Mouse (Mus musculus) embryonic facial prominence, embryonic 13.5 days (tissue): ENCODE measurements at regions not wholly inside any gene's neighbourhood (a gene's known extent, or its start where the extent isn't known, plus 50 kb on each side); places are given as distances from the start of the nearest gene placed in this dataset.

ENCODE experiments used
- ATAC-seq: fragments of 200-750 bp; cut with Nextera tagmentation; 2 replicates; pipeline ENCODE4 v1.8.0; 2017; ENCODE audit warnings: low read depth; ENCODE audit not compliant: insufficient number of reproducible peaks, insufficient read depth, low FRiP score, low TSS enrichment
- H3K27ac ChIP-seq: fragments of 300-500 bp; sonication (generic); 2 replicates; pipeline ENCODE4 v1.5.1; 2015; ENCODE audit warnings: moderate library complexity, mild to moderate bottlenecking, inconsistent platforms
- H3K27me3 ChIP-seq: fragments of 300-500 bp; sonication (generic); 2 replicates; pipeline ENCODE4 v1.6.1; 2015; ENCODE audit warnings: mild to moderate bottlenecking, inconsistent platforms
- H3K36me3 ChIP-seq: fragments of 300-500 bp; sonication (generic); 2 replicates; pipeline ENCODE4 v1.6.1; 2015; ENCODE audit warnings: mild to moderate bottlenecking, inconsistent platforms
- H3K4me1 ChIP-seq: fragments of 300-500 bp; sonication (generic); 2 replicates; pipeline ENCODE4 v1.6.1; 2015; ENCODE audit warnings: inconsistent platforms
- H3K4me2 ChIP-seq: fragments of 300-500 bp; sonication (generic); 2 replicates; pipeline ENCODE4 v1.6.1; 2015; ENCODE audit warnings: moderate library complexity, mild to moderate bottlenecking, inconsistent platforms
- H3K4me3 ChIP-seq: fragments of 300-500 bp; sonication (generic); 2 replicates; pipeline ENCODE4 v1.5.1; 2015; ENCODE audit warnings: mild to moderate bottlenecking, inconsistent platforms
- H3K9ac ChIP-seq: fragments of 300-500 bp; sonication (generic); 2 replicates; pipeline ENCODE4 v1.6.1; 2015; ENCODE audit warnings: mild to moderate bottlenecking, inconsistent platforms
- H3K9me3 ChIP-seq: fragments of 300-500 bp; sonication (generic); 2 replicates; pipeline ENCODE4 v1.6.1; 2016; ENCODE audit warnings: inconsistent platforms
- WGBS: fragments of 180-500 bp; shearing (Covaris S2); methylation state at CpG from one replicate; pipeline ENCODE4 v1.1.7; 2015; ENCODE audit warnings: mixed read lengths; 5-methylcytosine and 5-hydroxymethylcytosine counted together

DNA sequence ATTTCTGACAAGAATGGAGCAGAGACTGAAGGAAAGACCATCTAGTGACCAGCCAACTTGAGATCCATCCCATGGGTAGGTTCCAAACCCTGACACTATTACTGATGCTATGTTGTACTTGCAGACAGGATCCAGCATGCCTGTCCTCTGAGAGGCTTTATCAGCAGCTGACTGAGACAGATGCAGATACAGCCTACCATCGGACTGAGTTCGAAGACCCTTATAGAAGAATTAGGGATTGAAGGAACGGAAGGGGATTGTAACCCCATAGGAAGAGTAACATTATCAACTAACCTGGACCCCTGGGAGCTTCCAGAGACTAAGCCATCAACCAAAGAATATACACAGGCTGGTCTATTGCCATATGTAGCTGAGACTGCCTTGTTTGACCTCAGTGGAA, 183.1 kb upstream of the Adcy2 start:
- no peak for ATAC-seq
- 89% methylated on average over 3 of the region's 3 CpGs for WGBS
- H3K9ac ChIP-seq = no peak overlapping the region

DNA sequence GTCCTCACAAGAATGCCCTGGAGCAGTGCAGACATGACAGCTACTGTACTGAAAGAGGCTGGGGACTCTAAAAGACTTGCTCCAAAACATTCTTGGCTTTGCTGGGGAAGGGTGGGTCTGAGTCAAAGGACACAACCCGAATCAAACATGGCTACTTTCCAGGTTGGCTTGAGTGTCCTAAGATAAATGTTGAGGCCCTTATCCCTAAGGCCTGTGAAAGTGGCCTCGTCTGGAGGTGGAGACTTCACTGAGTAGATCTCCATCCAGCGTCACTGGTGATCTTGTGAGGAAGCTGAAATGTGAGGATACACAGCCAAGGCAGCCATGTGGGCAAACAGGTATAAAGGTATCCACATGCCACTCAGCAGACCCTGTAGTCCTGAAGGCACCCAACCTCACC, 191.3 kb upstream of the Adcy2 start:
- Histone ChIP-seq H3K27ac (no peak overlapping the region), H3K27me3 (no peaks in the 10 kb centered on the region), H3K4me3 (no peak overlapping the region), H3K9me3 (no peaks in the 10 kb centered on the region), H3K9ac (no peak overlapping the region), H3K4me1 (no peaks in the 10 kb centered on the region), H3K36me3 (no peaks in the 10 kb centered on the region), H3K4me2 (no peak overlapping the region)
- no peak for ATAC-seq
- 70% methylated on average over 3 of the region's 3 CpGs for WGBS

More for the DNA sequence above, 183.1 kb upstream of the Adcy2 start:
- Histone ChIP-seq H3K4me2 (no peak overlapping the region), H3K4me1 (no peaks in the 10 kb centered on the region), H3K9me3 (no peaks in the 10 kb centered on the region), H3K27ac (no peak overlapping the region), H3K4me3 (no peak overlapping the region), H3K27me3 (no peaks in the 10 kb centered on the region), H3K36me3 (no peaks in the 10 kb centered on the region)

DNA sequence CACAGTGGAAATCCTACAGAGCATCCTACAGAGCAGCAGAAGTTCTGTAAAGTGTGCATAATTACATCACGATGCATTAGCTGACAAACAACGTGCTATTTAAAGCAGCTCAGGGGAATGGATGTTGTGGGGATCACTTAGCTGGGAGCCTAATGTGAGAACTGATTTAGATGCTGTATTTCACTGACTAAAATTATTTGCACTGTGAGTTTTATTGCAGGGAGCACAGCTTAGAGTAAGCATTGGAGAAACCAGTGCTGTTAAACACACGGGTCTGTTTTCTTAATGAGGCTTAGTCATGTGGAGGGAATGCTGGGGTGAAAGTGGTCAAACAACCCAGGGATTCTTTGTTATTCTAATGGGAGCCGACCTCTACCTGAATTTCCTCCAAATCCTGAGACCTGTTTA, 197.1 kb upstream of the Adcy2 start:
- WGBS = 6% methylated on average over 4 of the region's 4 CpGs
- Histone ChIP-seq H3K9ac (no peak overlapping the region), H3K4me3 (no peak overlapping the region), H3K36me3 (no peaks in the 10 kb centered on the region), H3K4me1 (no peaks in the 10 kb centered on the region), H3K9me3 (no peaks in the 10 kb centered on the region), H3K27me3 (no peaks in the 10 kb centered on the region), H3K27ac (no peak overlapping the region), H3K4me2 (no peak overlapping the region)
- ATAC-seq = no peak

DNA sequence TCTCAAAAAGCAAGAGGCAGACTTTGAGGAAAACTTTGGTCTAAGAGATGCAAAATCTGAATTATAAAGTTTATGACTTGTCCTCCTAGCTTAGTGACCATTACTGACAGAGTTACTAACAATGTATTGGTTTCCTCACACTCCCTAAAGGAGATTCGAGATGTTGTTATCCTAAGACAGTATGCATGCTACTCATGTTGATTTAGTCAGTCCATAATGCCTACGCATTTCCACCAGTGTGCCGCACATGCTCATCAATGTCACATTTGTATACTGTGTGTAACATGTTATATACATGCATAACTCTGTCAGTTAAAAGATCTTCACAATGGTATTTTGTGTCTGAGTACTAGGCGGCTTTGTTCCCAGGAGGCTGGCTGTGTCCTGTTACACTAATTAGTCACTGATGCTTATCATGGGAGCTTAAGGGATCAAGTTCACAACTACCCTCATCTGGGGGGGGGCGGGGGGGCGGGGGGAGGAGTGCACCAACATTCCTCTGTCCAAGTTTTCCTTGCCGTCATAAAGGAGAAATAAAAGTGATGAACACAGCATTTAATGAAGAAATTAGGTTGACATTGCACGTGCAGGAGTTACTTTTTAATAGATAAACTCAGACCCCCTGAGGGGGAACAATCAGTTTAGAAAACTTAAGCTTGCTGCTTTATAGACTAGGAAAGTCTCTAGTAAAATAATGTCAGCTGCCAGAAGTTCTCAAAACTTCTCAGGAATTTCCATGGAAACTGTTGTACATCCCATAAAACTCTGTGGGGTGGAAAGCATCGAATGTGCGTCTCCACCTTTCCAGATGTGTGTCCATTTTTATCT, 208.6 kb upstream of the Adcy2 start:
- H3K27me3 ChIP-seq = no peaks in the 10 kb centered on the region
- H3K27ac ChIP-seq = no peak overlapping the region
- H3K36me3 ChIP-seq = no peaks in the 10 kb centered on the region
- H3K4me1 ChIP-seq = no peaks in the 10 kb centered on the region
- no peak for ATAC-seq
- 49% methylated on average over 10 of the region's 10 CpGs for WGBS
- H3K4me3 ChIP-seq = no peak overlapping the region
- no peak overlapping the region for H3K9ac ChIP-seq
- H3K9me3 ChIP-seq = no peaks in the 10 kb centered on the region; the same call in 1 of the 2 replicates
- H3K4me2 ChIP-seq = no peak overlapping the region

DNA sequence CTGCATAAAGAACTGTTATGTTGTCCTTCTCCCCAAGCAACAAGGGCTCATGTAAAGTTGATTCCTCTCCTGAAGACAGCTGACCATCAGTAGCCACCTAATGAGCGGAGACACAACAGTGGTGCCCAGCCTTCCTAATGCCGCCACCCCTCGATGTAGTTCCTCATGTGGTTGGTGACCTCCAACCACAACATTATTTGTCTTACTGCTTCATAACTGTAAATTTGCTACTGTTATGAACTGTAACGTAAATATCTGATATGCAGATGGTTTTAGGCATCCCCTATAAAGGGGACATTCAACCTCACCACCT, 209.2 kb upstream of the Adcy2 start:
- Histone ChIP-seq H3K27me3 (no peaks in the 10 kb centered on the region), H3K4me2 (no peak overlapping the region), H3K9me3 (no peaks in the 10 kb centered on the region; the same call in 1 of the 2 replicates), H3K9ac (no peak overlapping the region), H3K4me3 (no peak overlapping the region), H3K27ac (no peak overlapping the region), H3K4me1 (no peaks in the 10 kb centered on the region), H3K36me3 (no peaks in the 10 kb centered on the region)
- WGBS = 88% methylated on average over 4 of the region's 4 CpGs
- no peak for ATAC-seq

- Histone ChIP-seq H3K27ac (no peak overlapping the region), H3K4me3 (no peak overlapping the region), H3K27me3 (no peaks in the 10 kb centered on the region), H3K9me3 (no peaks in the 10 kb centered on the region), H3K9ac (no peak overlapping the region), H3K4me1 (no peaks in the 10 kb centered on the region), H3K4me2 (no peak overlapping the region), H3K36me3 (no peaks in the 10 kb centered on the region)
- ATAC-seq = no peak
- 70% methylated on average over 3 of the region's 3 CpGs for WGBS
These were observed 217.2 kb upstream of the Adcy2 start for GRCm38 (mm10) chr13:69216579-69216978.

- Histone ChIP-seq H3K27ac (no peak overlapping the region), H3K4me2 (no peak overlapping the region), H3K9me3 (no peaks in the 10 kb centered on the region), H3K27me3 (no peaks in the 10 kb centered on the region), H3K4me3 (no peak overlapping the region), H3K36me3 (no peaks in the 10 kb centered on the region), H3K4me1 (no peaks in the 10 kb centered on the region), H3K9ac (no peak overlapping the region)
- 47% methylated on average over 1 of the region's 1 CpGs for WGBS
- no peak for ATAC-seq
These were observed 221.1 kb upstream of the Adcy2 start for GRCm38 (mm10) chr13:69220425-69220824.

DNA sequence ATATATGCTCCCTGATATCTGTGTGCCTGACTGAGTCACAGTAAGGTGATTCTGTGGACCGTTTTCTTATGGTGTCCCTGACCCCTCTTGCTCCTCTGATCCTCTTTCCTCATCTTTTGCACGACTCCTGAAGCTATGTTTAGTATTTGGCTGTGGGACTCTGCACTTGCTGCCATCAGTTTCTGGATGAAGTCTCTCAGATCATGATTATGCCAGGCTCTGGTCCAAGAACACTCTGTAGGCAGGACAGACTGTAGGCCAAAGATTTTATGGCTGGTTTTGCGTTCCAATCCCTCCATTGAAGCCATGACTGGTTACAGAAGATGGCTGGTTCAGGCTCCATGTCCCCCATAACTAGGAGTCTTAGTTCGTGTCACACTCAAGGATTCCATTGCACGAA, 227.2 kb upstream of the Adcy2 start:
- H3K4me1 ChIP-seq = no peaks in the 10 kb centered on the region
- H3K9ac ChIP-seq = no peak overlapping the region
- WGBS = 66% methylated on average over 5 of the region's 5 CpGs
- no peaks in the 10 kb centered on the region for H3K27me3 ChIP-seq
- no peak overlapping the region for H3K4me3 ChIP-seq
- H3K4me2 ChIP-seq = no peak overlapping the region
- no peaks in the 10 kb centered on the region for H3K36me3 ChIP-seq
- no peak overlapping the region for H3K27ac ChIP-seq
- H3K9me3 ChIP-seq = 0 out of 2 replicates have a peak, but pooled peaks cover 3% of the 10 kb centered on the region
- ATAC-seq = no peak

DNA sequence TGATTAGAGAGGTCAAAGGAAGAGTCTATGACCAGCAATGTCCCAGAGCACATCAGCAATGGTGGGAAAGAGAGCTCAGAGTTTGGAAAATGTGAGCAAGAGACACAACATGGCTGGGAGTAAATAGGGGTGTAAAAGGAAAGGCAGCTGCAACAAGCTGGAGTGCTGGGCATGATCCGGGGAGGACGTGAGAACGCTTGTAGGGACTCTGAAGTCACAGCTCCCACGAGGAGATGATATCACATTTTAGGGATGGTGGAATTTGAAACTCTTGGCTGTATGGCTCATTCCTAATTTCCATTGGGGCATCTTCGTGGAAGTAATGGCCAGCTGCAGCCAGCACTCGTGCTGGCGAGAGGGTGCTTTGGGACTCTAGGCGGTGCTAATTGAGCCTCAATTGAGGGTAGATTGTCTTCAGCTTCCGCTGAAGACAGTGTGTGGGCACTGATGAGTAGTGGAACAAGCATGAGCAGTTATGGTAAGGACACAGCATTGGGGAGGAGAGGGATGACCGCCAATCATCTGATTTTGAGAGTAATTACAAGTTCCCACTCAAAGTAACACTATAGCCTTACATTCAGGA, 231.1 kb upstream of the Adcy2 start:
- H3K9me3 ChIP-seq = 0 out of 2 replicates have a peak, but pooled peaks cover 3% of the 10 kb centered on the region
- WGBS = 78% methylated on average over 10 of the region's 10 CpGs
- H3K4me3 ChIP-seq = no peak overlapping the region
- H3K27ac ChIP-seq = no peak overlapping the region
- H3K27me3 ChIP-seq = no peaks in the 10 kb centered on the region
- no peak for ATAC-seq
- no peaks in the 10 kb centered on the region for H3K4me1 ChIP-seq
- no peaks in the 10 kb centered on the region for H3K36me3 ChIP-seq
- H3K4me2 ChIP-seq = no peak overlapping the region
- no peak overlapping the region for H3K9ac ChIP-seq

DNA sequence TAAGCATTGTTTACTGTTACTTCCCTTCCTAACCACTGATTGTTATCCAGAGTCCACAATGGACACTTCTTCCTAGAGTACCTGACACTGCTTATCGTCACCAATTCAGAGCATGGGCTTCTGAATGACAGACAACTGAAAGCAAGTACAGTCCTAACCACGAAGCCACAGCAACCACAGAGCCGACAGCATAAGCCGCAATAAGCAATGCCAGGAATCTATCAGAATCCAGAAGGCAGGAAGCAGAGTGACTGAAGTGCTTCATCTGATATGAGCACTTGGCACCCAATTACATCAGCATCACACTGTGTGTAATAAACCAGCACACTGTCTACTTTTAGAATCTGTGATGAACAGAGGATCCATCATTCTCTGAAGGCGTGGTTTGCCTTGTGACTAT, 237.0 kb upstream of the Adcy2 start:
- no peak overlapping the region for H3K4me3 ChIP-seq
- no peak overlapping the region for H3K4me2 ChIP-seq
- H3K36me3 ChIP-seq = no peaks in the 10 kb centered on the region
- no peak for ATAC-seq
- H3K9ac ChIP-seq = no peak overlapping the region
- no peaks in the 10 kb centered on the region for H3K4me1 ChIP-seq
- no peaks in the 10 kb centered on the region for H3K9me3 ChIP-seq
- no peak overlapping the region for H3K27ac ChIP-seq
- no peaks in the 10 kb centered on the region for H3K27me3 ChIP-seq
- 76% methylated on average over 5 of the region's 5 CpGs for WGBS

DNA sequence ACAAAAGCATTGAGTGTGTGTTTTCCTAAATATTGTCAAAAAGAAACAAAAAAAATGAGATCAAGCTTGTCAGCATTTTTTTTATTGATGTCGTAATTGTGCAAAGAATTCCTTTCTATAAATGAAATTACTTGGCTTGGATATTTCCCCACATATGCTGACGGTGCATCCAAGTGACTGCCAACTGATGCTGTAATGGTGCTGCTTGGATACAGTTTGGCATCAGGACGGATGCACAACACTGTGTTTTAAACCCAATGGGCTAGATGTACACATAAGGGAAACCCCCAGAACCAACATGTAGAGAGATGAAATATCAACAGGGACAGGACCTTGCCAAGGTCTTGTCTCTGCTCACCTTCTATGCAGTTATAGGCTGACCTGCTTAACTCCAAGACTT, 238.6 kb upstream of the Adcy2 start:
- no peaks in the 10 kb centered on the region for H3K9me3 ChIP-seq
- no peak overlapping the region for H3K4me2 ChIP-seq
- H3K4me1 ChIP-seq = no peaks in the 10 kb centered on the region
- H3K36me3 ChIP-seq = no peaks in the 10 kb centered on the region
- no peak overlapping the region for H3K4me3 ChIP-seq
- H3K27me3 ChIP-seq = no peaks in the 10 kb centered on the region
- H3K27ac ChIP-seq = no peak overlapping the region
- ATAC-seq = no peak
- WGBS = 85% methylated on average over 3 of the region's 3 CpGs
- no peak overlapping the region for H3K9ac ChIP-seq

DNA sequence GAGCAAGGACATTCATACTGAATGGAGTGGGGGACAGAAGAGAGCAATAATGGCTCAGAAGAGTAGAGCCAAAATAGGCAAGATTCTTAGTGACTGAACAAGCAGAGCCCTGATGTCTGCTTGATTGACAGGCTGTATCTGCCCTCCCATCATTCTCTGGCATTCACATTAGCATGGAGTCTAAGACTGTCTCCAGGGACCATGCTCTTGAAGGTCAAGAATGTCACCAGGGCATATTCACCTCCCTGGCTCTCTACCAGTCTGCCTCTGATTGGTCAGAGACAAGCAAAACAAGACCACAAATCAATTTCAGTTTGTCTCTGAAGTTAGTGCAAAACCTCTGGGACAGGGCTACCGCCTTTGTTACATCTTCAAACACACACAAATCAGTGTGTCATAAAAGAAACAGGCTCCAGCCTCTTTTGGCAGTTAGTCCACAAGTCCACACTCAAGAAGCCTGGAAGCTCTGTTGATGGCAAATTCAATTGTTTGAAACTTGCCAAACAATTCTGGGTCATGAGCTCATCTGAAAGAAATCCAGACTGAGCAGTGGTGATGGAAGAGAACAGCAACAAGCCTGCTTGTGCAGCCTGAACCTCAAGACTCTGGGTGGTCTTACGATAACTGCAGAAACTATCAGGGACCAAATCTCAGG, 240.0 kb upstream of the Adcy2 start:
- Histone ChIP-seq H3K4me2 (no peak overlapping the region), H3K36me3 (no peaks in the 10 kb centered on the region), H3K27ac (no peak overlapping the region), H3K4me1 (no peaks in the 10 kb centered on the region), H3K9ac (no peak overlapping the region), H3K9me3 (no peaks in the 10 kb centered on the region), H3K27me3 (no peaks in the 10 kb centered on the region), H3K4me3 (no peak overlapping the region)
- no peak for ATAC-seq
- 83% methylated on average over 2 of the region's 2 CpGs for WGBS
